Mouse (Mus musculus): ENCODE data around the gene Tyw5. TPM values are rescaled to one million over a fixed set of nuclear protein-coding genes. Genes with fewer than 3 reads are reported as not detected.
A peak's percentile ranks its signal among the peaks of the same experiment; 100 is the strongest.

Tyw5 gene
- polyA plus RNA-seq, 1 experiment = 0.51 TPM

DNA sequence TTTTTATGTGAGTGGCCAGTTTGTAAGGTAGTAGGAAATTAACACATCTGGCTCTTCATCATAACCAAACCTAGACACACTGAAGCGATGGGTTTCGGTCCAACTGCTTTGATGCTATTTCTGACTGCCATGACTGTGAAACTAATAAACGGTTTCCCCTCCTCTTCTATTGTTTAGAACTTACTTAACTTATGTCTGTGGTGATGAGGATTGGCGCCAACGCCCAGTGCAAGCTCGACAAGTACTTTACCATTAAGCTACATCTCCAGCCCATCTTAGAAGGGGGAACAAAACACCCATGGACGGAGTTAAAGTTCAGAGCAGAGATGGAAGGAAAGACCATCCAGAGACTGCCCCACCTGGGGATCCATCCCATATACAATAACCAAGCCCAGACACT lies 26.2 kb upstream of the Tyw5 start:
- WGBS = 83% methylated on average over 7 of the region's 7 CpGs
- H3K4me1 ChIP-seq (ENCODE audit: control insufficient read depth, insufficient read depth, insufficient read length, low read length) = no peaks in the 10 kb centered on the region
- H3K36me3 ChIP-seq (ENCODE audit: control insufficient read depth, insufficient read depth, low read length) = no peaks in the 10 kb centered on the region
- no peak for TF ChIP-seq CTCF (IDR thresholded peaks at IDR 0.05; ENCODE audit: extremely low read depth, insufficient read length, insufficient replicate concordance, low read depth, low read length)
- TF ChIP-seq POLR2A (IDR thresholded peaks at IDR 0.05; ENCODE audit: low read depth, low read length) = no peak
- no peak overlapping the region for H3K4me3 ChIP-seq (ENCODE audit: low read depth, low read length)
- H3K27me3 ChIP-seq (ENCODE audit: control insufficient read depth, insufficient read depth, low read length) = no peaks in the 10 kb centered on the region
- H3K27ac ChIP-seq (ENCODE audit: insufficient read depth, low read depth, low read length) = no peak overlapping the region

DNA sequence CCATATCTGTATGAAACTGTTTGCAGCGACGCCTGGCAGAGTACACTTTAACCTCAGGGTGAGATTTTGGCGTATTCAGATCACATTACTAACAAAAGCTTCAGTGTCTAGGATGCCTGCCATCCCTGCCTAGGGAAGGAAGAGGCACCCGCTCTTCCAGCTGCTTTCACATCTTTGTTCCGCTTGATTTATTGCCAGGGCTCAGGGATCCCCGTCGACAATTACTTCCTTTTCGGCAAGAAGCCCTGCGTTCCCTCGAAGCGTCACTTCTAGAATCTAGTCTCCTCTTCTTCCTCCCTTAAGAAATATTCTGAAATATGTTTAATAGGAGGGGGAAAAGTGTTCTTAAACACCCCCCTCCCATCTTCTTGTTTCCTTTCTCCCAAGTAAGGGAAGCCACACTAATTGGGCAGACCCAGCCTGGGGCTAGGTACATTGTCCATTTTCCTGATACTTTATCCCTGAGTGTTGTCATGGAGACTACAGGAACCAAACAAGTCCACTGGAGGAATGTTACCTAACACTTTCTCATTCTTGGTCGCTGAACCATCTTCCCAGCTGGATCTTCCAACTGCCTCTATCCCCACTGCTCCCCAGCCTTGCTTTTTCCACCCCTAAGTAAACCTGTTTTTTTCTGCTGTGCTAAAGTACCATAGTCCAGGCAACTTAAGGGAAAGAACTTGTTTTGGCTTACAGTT lies 23.0 kb upstream of the Tyw5 start:
- 6% methylated on average over 12 of the region's 12 CpGs for WGBS
- no peaks in the 10 kb centered on the region for H3K27me3 ChIP-seq (ENCODE audit: control insufficient read depth, insufficient read depth, low read length)
- TF ChIP-seq CTCF (IDR thresholded peaks at IDR 0.05; ENCODE audit: extremely low read depth, insufficient read length, insufficient replicate concordance, low read depth, low read length) (no peak), POLR2A (IDR thresholded peaks at IDR 0.05; ENCODE audit: low read depth, low read length) (no peak)
- H3K27ac ChIP-seq (ENCODE audit: insufficient read depth, low read depth, low read length) = no peak overlapping the region
- no peak overlapping the region for H3K4me3 ChIP-seq (ENCODE audit: low read depth, low read length)
- no peaks in the 10 kb centered on the region for H3K4me1 ChIP-seq (ENCODE audit: control insufficient read depth, insufficient read depth, insufficient read length, low read length)
- no peaks in the 10 kb centered on the region for H3K36me3 ChIP-seq (ENCODE audit: control insufficient read depth, insufficient read depth, low read length)

DNA sequence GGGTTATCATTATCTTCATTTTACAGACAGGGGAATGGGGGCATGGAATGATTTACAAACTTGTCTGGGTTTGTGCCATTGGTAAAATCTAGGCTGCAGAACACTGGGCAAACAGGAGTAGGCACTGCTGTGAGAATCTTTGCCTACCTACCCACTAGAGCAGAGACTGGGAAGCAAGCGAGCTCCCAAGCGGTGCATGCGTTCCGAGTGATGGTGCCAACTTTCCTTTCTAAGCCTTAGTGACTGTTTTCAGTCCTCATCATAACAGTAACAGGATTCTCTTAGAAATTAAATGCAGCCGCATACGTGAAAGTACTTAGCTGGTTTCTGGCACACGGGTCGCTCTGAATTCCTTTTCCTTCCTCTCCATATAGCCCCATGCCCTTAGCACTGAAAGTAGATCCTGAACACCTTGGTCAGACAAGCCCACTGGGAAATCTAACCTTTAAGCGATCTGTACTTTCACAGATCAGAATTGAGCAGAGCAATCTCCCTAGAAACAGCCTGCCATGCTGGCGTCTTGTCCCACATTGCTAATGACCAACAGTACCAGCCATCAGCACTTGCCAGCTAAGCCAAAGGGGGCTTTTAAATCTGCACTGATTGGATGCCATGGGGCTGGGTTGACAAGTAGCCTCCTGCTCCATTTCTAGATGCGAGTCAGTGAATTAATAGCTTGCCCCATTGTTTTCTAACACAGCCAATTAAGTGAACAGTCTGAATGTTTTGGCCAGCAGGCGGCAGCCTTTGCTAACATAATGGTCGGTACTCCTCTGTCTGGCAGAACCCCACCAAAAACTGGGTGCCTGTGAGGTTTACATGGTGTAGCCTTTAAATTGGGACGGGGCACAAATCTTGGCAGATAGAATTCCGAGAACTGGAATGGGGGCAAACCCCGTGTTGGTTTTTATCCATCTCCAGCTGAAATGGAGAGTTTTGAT lies 21.7 kb upstream of the Tyw5 start:
- no peaks in the 10 kb centered on the region for H3K4me1 ChIP-seq (ENCODE audit: control insufficient read depth, insufficient read depth, insufficient read length, low read length)
- no peaks in the 10 kb centered on the region for H3K27me3 ChIP-seq (ENCODE audit: control insufficient read depth, insufficient read depth, low read length)
- WGBS = 53% methylated on average over 16 of the region's 16 CpGs
- no peak overlapping the region for H3K27ac ChIP-seq (ENCODE audit: insufficient read depth, low read depth, low read length)
- H3K36me3 ChIP-seq (ENCODE audit: control insufficient read depth, insufficient read depth, low read length) = no peaks in the 10 kb centered on the region
- TF ChIP-seq POLR2A (IDR thresholded peaks at IDR 0.05; ENCODE audit: low read depth, low read length) = no peak
- TF ChIP-seq CTCF (IDR thresholded peaks at IDR 0.05; ENCODE audit: extremely low read depth, insufficient read length, insufficient replicate concordance, low read depth, low read length) = peak; percentile 83; the same call in 1 of the 2 replicates
- H3K4me3 ChIP-seq (ENCODE audit: low read depth, low read length) = no peak overlapping the region

DNA sequence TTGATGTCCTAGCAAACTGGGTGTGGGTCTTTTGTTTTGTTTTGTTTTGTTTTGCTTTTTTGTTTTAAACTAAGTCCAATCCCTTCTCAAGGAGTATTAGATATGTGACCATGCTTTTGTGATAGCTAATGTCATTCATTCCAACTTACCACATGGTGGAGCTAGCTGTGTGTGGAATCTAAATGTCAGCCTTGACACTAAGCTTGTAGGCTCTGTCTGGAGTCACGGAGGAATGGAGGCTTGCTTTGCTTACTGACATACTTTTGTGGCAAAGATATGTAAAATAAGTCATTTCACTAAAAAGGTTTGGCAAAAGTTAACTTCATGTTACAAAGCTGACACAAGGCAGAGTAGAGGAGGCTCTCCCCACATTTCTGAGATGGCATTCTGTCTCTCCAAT lies 16.8 kb upstream of the Tyw5 start:
- Histone ChIP-seq H3K36me3 (ENCODE audit: control insufficient read depth, insufficient read depth, low read length) (no peaks in the 10 kb centered on the region), H3K4me1 (ENCODE audit: control insufficient read depth, insufficient read depth, insufficient read length, low read length) (no peaks in the 10 kb centered on the region), H3K4me3 (ENCODE audit: low read depth, low read length) (no peak overlapping the region), H3K27ac (ENCODE audit: insufficient read depth, low read depth, low read length) (no peak overlapping the region), H3K27me3 (ENCODE audit: control insufficient read depth, insufficient read depth, low read length) (no peaks in the 10 kb centered on the region)
- 4% methylated on average over 1 of the region's 1 CpGs for WGBS
- no peak for TF ChIP-seq POLR2A (IDR thresholded peaks at IDR 0.05; ENCODE audit: low read depth, low read length)
- TF ChIP-seq CTCF (IDR thresholded peaks at IDR 0.05; ENCODE audit: extremely low read depth, insufficient read length, insufficient replicate concordance, low read depth, low read length) = no peak

DNA sequence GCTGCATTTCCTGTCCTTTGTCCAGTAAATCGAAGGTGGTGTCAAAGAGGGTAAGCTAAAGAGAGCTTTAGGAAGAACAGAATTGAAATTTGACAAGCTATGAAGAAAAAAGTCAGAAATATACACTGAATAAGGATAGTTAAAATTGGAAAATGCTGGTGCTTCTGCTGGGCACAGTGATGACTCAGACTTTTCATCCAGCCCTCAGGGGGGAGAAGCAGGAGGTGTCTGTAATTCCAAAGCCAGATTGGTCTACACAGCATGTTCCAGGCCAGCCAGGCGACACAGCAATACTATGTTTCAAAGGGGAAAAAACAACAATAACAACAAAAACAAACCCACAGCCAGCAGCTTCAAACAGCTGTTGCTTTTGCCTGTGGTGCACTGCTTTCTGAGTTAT lies 6.5 kb upstream of the Tyw5 start:
- Histone ChIP-seq H3K36me3 (ENCODE audit: control insufficient read depth, insufficient read depth, low read length) (peaks cover 30% of the 10 kb centered on the region), H3K4me3 (ENCODE audit: low read depth, low read length) (no peak overlapping the region), H3K27ac (ENCODE audit: insufficient read depth, low read depth, low read length) (no peak overlapping the region), H3K4me1 (ENCODE audit: control insufficient read depth, insufficient read depth, insufficient read length, low read length) (no peaks in the 10 kb centered on the region), H3K27me3 (ENCODE audit: control insufficient read depth, insufficient read depth, low read length) (no peaks in the 10 kb centered on the region)
- WGBS = 84% methylated on average over 2 of the region's 2 CpGs
- TF ChIP-seq CTCF (IDR thresholded peaks at IDR 0.05; ENCODE audit: extremely low read depth, insufficient read length, insufficient replicate concordance, low read depth, low read length) (no peak), POLR2A (IDR thresholded peaks at IDR 0.05; ENCODE audit: low read depth, low read length) (no peak)

DNA sequence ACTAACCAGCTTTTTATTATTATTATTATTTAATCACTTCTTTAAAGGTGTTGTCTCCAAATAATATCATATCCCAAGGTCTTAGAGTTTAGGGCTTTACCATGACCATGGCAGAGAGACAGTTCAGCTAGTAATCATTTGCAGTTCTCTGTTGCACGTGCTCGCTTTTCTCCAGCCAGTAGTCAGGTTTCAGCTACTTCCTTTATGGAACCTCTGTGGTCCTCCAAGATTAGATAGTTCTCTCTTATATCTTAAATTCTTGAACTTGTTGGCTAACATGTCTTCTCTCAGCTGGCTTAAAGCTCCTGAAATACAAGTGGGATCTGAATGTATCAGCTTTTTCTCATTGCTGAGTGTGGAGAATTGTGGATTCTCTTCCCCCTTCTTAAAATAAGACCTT lies 2.1 kb upstream of the Tyw5 start:
- WGBS = 79% methylated on average over 2 of the region's 2 CpGs
- TF ChIP-seq POLR2A (IDR thresholded peaks at IDR 0.05; ENCODE audit: low read depth, low read length) (no peak), CTCF (IDR thresholded peaks at IDR 0.05; ENCODE audit: extremely low read depth, insufficient read length, insufficient replicate concordance, low read depth, low read length) (no peak)
- Histone ChIP-seq H3K4me3 (ENCODE audit: low read depth, low read length) (no peak overlapping the region), H3K27ac (ENCODE audit: insufficient read depth, low read depth, low read length) (no peak overlapping the region), H3K4me1 (ENCODE audit: control insufficient read depth, insufficient read depth, insufficient read length, low read length) (peaks cover 2% of the 10 kb centered on the region; the same call in 1 of the 2 replicates), H3K36me3 (ENCODE audit: control insufficient read depth, insufficient read depth, low read length) (peaks cover 21% of the 10 kb centered on the region), H3K27me3 (ENCODE audit: control insufficient read depth, insufficient read depth, low read length) (no peaks in the 10 kb centered on the region)

DNA sequence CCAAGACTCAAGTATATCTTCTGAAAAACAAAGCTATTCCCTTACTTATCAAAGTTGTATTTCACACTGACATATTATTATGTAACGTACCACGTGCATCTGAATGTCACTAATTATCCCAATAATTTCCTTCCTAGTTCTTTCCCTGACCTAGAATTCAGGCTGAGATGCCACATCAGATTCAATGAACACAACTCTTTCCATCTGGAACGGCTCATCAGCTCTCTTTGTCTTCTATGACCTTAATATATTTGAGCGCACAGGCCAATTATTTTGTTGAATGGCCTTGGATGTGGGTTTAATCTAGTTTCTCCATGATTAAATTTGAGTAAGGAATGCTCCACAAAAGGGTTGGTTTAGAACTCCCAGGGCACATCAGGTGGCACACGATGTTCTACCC lies 4.8 kb downstream of the Tyw5 start:
- WGBS = 92% methylated on average over 5 of the region's 5 CpGs
- Histone ChIP-seq H3K27ac (ENCODE audit: insufficient read depth, low read depth, low read length) (no peak overlapping the region), H3K36me3 (ENCODE audit: control insufficient read depth, insufficient read depth, low read length) (peaks cover 10% of the 10 kb centered on the region), H3K4me3 (ENCODE audit: low read depth, low read length) (no peak overlapping the region), H3K27me3 (ENCODE audit: control insufficient read depth, insufficient read depth, low read length) (no peaks in the 10 kb centered on the region), H3K4me1 (ENCODE audit: control insufficient read depth, insufficient read depth, insufficient read length, low read length) (no peaks in the 10 kb centered on the region)
- TF ChIP-seq POLR2A (IDR thresholded peaks at IDR 0.05; ENCODE audit: low read depth, low read length) = no peak
- TF ChIP-seq CTCF (IDR thresholded peaks at IDR 0.05; ENCODE audit: extremely low read depth, insufficient read length, insufficient replicate concordance, low read depth, low read length) = no peak
